Mouse (Mus musculus) adrenal gland, postnatal 14 days (tissue): ENCODE measurements around the gene Gm10717. TPM values are rescaled to one million over a fixed set of nuclear protein-coding genes. Genes with fewer than 3 reads are reported as not detected.
"Not testable (repeated sequence)": the region's sequence is repeated elsewhere in the genome, so short reads cannot be mapped to it uniquely, and the experiment has no call there.

Source experiments
- DNase-seq: peaks from one replicate; pipeline ENCODE4 v3.0.0; 2021; ENCODE audit warnings: mixed read lengths
- long read RNA-seq, 2 experiments: library from polyadenylated mRNA; stranded (forward); transcript quantifications; one replicate each; pipeline ENCODE4 v2.0.0; 2021
- total RNA-seq: library from RNA; stranded (reverse); gene quantifications from 2 replicates; pipeline ENCODE4 v1.2.3, GENCODE M21; 2021

Gene Gm10717
- 0.89 and 1.0 TPM in 2 replicates for total RNA-seq
- long read RNA-seq, experiment 1: 0 reads
- long read RNA-seq, experiment 2: 0 reads

- DNase-seq: not testable (repeated sequence)
Measured at GRCm38 (mm10) chr9:3024912-3025467, at the start of gene Gm10717. TSS of gene Gm10717 (plus strand) at chr9:3025417.

DNA sequence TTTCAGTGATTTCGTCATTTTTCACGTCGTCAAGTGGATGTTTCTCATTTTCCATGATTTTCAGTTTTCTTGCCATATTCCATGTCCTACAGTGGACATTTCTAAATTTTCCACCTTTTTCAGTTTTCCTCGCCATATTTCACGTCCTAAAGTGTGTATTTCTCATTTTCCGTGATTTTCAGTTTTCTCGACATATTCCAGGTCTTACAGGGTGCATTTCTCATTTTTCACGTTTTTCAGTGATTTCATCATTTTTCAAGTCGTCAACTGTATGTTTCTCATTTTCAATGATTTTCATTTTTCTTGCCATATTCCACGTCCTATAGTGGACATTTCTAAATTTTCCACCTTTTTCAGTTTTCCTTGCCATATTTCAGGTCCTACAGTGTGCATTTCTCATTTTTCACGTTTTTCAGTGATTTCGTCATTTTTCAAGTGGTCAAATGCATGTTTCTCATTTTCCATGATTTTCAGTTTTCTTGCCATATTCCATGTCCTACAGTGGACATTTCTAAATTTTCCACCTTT is 24.7 kb upstream of the Gm10717 start, which contains the start of gene Gm10722:
TSS of gene Gm10722 (plus strand) at position 478 of the 528 bp plus-strand sequence.
- DNase-seq: not testable (repeated sequence)

DNA sequence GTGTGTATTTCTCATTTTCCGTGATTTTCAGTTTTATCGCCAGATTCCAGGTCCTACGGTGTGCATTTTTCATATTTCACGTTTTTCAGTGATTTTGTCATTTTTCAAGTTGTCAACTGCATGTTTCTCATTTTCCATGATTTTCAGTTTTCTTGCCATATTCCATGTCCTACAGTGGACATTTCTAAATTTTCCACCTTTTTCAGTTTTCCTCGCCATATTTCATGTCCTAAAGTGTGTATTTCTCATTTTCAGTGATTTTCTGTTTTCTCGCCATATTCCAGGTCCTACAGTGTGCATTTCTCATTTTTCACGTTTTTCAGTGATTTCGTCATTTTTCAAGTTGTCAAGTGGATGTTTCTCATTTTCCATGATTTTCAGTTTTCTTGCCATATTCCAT is 24.2 kb upstream of the Gm10717 start:
- not testable (repeated sequence) for DNase-seq

GRCm38 (mm10) chr9:3001948-3002659 is 23.1 kb upstream of the Gm10717 start:
- peak; percentile 85 for DNase-seq

GRCm38 (mm10) chr9:3002794-3003396 is 22.3 kb upstream of the Gm10717 start, which contains the start of gene Gm11168:
TSS of gene Gm11168 (plus strand) at chr9:3003346.
- not testable (repeated sequence) for DNase-seq

DNA sequence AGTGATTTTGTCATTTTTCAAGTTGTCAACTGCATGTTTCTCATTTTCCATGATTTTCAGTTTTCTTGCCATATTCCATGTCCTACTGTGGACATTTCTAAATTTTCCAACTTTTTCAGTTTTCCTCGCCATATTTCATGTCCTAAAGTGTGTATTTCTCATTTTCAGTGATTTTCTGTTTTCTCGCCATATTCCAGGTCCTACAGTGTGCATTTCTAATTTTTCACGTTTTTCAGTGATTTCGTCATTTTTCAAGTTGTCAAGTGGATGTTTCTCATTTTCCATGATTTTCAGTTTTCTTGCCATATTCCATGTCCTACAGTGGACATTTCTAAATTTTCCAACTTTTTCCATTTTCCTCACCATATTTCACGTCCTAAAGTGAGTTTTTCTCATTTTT is 19.0 kb upstream of the Gm10717 start:
- not testable (repeated sequence) for DNase-seq

GRCm38 (mm10) chr9:3006636-3007035 is 18.6 kb upstream of the Gm10717 start:
- not testable (repeated sequence) for DNase-seq

- DNase-seq: not testable (repeated sequence)
Measured at GRCm38 (mm10) chr9:3007272-3007671, 17.9 kb upstream of the Gm10717 start.

DNA sequence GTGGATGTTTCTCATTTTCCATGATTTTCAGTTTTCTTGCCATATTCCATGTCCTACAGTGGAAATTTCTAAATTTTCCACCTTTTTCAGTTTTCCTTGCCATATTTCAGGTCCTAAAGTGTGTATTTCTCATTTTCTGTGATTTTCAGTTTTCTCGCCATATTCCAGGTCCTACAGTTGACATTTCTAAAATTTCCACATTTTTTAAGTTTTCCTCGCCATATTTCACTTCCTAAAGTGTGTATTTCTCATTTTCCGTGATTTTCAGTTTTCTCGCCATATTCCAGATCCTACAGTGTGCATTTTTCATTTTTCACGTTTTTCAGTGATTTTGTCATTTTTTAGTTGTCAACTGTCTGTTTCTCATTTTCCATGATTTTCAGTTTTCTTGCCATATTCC is 15.9 kb upstream of the Gm10717 start:
- not testable (repeated sequence) for DNase-seq

DNA sequence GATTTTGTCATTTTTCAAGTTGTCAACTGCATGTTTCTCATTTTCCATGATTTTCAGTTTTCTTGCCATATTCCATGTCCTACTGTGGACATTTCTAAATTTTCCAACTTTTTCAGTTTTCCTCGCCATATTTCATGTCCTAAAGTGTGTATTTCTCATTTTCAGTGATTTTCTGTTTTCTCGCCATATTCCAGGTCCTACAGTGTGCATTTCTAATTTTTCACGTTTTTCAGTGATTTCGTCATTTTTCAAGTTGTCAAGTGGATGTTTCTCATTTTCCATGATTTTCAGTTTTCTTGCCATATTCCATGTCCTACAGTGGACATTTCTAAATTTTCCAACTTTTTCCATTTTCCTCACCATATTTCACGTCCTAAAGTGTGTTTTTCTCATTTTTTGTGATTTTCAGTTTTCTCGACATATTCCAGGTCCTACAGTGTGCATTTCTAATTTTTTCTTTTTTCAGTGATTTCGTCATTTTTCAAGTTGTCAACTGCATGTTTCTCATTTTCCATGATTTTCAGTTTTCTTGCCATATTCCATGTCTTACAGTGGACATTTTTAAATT is 13.1 kb upstream of the Gm10717 start:
- DNase-seq: not testable (repeated sequence)

GRCm38 (mm10) chr9:3012733-3013279 is 12.4 kb upstream of the Gm10717 start, which contains the start of gene Gm10721:
TSS of gene Gm10721 (plus strand) at chr9:3013140.
- DNase-seq: not testable (repeated sequence)

GRCm38 (mm10) chr9:3015354-3015753 is 9.9 kb upstream of the Gm10717 start, which contains the start of gene Gm10720:
TSS of gene Gm10720 (plus strand) at chr9:3015654.
- not testable (repeated sequence) for DNase-seq

DNA sequence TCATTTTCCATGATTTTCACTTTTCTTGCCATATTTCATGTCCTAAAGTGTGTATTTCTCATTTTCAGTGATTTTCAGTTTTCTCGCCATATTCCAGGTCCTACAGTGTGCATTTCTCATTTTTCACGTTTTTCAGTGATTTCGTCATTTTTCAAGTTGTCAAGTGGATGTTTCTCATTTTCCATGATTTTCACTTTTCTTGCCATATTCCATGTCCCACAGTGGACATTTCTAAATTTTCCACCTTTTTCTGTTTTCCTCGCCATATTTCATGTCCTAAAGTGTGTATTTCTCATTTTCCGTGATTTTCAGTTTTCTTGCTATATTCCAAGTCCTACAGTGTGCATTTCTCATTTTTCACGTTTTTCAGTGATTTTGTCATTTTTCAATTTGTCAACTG is 9.3 kb upstream of the Gm10717 start:
- DNase-seq: not testable (repeated sequence)

DNA sequence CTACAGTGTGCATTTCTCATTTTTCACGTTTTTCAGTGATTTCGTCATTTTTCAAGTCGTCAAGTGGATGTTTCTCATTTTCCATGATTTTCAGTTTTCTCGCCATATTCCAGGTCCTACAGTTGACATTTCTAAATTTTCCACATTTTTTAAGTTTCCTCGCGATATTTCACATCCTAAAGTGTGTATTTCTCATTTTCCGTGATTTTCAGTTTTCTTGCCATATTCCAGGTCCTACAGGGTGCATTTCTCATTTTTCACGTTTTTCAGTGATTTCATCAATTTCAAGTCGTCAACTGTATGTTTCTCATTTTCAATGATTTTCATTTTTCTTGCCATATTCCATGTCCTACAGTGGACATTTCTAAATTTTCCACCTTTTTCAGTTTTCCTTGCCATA is 8.1 kb upstream of the Gm10717 start, which contains the start of gene Gm10719:
TSS of gene Gm10719 (plus strand) at position 301 of the 400 bp plus-strand sequence.
- DNase-seq: not testable (repeated sequence)

DNA sequence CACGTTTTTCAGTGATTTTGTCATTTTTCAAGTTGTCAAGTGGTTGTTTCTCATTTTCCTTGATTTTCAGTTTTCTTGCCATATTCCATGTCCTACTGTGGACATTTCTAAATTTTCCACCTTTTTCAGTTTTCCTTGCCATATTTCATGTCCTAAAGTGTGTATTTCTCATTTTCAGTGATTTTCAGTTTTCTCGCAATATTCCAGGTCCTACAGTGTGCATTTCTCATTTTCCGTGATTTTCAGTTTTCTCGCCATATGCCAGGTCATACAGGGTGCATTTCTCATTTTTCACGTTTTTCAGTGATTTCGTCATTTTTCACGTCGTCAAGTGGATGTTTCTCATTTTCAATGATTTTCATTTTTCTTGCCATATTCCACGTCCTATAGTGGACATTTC is 6.3 kb upstream of the Gm10717 start:
- peak; percentile 50 for DNase-seq

DNA sequence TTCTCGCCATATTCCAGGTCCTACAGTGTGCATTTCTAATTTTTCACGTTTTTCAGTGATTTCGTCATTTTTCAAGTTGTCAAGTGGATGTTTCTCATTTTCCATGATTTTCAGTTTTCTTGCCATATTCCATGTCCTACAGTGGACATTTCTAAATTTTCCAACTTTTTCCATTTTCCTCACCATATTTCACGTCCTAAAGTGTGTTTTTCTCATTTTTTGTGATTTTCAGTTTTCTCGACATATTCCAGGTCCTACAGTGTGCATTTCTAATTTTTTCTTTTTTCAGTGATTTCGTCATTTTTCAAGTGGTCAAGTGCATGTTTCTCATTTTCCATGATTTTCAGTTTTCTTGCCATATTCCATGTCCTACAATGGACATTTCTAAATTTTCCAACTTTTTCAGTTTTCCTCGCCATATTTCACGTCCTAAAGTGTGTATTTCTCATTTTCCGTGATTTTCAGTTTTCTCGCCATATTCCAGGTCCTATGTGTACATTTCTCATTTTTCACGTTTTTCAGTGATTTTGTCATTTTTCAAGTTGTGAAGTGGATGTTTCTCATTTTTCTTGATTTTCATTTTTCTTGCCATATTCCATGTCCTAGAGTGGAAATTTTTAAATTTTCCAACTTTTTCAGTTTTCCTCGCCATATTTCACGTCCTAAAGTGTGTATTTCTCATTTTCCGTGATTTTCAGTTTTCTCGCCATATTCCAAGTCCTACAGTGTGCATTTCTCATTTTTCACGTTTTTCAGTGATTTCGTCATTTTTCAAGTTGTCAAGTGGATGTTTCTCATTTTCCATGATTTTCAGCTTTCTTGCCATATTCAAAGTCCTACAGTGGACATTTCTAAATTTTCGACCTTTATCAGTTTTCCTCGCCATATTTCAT is 5.1 kb upstream of the Gm10717 start:
- DNase-seq: peak; percentile 58

- not testable (repeated sequence) for DNase-seq
Measured at GRCm38 (mm10) chr9:3022316-3023008, 2.8 kb upstream of the Gm10717 start.

GRCm38 (mm10) chr9:3023312-3023984 is 1.8 kb upstream of the Gm10717 start, which contains the start of gene Gm10718:
TSS of gene Gm10718 (plus strand) at chr9:3023547.
- DNase-seq: not testable (repeated sequence)

DNA sequence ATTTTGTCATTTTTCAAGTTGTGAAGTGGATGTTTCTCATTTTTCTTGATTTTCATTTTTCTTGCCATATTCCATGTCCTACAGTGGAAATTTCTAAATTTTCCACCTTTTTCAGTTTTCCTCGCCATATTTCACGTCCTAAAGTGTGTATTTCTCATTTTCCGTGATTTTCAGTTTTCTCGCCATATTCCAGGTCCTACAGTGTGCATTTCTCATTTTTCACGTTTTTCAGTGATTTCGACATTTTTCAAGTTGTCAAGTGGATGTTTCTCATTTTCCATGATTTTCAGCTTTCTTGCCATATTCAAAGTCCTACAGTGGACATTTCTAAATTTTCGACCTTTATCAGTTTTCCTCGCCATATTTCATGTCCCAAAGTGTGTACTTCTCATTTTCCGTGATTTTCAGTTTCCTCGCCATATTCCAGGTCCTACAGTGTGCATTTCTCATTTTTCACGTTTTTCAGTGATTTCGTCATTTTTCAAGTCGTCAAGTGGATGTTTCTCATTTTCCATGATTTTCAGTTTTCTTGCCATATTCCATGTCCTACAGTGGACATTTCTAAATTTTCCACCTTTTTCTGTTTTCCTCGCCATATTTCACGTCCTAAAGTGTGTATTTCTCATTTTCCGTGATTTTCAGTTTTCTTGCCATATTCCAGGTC is 1.1 kb upstream of the Gm10717 start:
- not testable (repeated sequence) for DNase-seq
